Mouse (Mus musculus) MEL (cell line): Measurements from ENCODE around the gene B830017H08Rik. TPM values are rescaled to one million over a fixed set of nuclear protein-coding genes. Genes with fewer than 3 reads are reported as not detected.

ENCODE experiments used
- DNase-seq: peaks from one replicate; pipeline ENCODE4 v3.0.0; 2011; ENCODE audit warnings: low read depth, low spot score
- H3K27ac ChIP-seq: 2 replicates; pipeline ENCODE4 v1.5.1; 2012; ENCODE audit warnings: low read depth, mild to moderate bottlenecking, control low read depth, low read length, moderate library complexity; ENCODE audit not compliant: control insufficient read depth
- H3K27me3 ChIP-seq, 2 experiments: fragments of 150-350 bp in 1 of 2; sonication (generic) in 1 of 2; 2 replicates each; pipeline ENCODE4 v1.6.1; 2012; ENCODE audit warnings: low read length in 2 of 2, mild to moderate bottlenecking in 2 of 2, improper control_type of control experiment in 1 of 2, moderate library complexity in 1 of 2; ENCODE audit not compliant: insufficient read depth in 2 of 2, control insufficient read depth in 1 of 2
- H3K36me3 ChIP-seq, 2 experiments: 2 replicates each; pipeline ENCODE4 v1.6.1; 2012 to 2014; ENCODE audit warnings: low read length in 2 of 2, improper control_type of control experiment in 1 of 2, inconsistent platforms in 1 of 2, mild to moderate bottlenecking in 1 of 2; ENCODE audit not compliant: insufficient read depth in 2 of 2, control insufficient read depth in 1 of 2
- H3K4me1 ChIP-seq, 2 experiments: fragments of 150-350 bp in 1 of 2; sonication (generic) in 1 of 2; 2 replicates each; pipeline ENCODE4 v1.6.1; 2012; ENCODE audit warnings: low read length in 2 of 2, improper control_type of control experiment in 1 of 2, mild to moderate bottlenecking in 1 of 2; ENCODE audit not compliant: insufficient read depth in 2 of 2, control insufficient read depth in 1 of 2
- H3K4me3 ChIP-seq, 2 experiments: fragments of 150-350 bp in 1 of 2; sonication (generic) in 1 of 2; 2 replicates each; pipeline ENCODE4 v1.5.1; 2012; ENCODE audit warnings: low read depth in 2 of 2, low read length in 2 of 2, mild to moderate bottlenecking in 2 of 2, moderate library complexity in 2 of 2, control low read depth in 1 of 2, improper control_type of control experiment in 1 of 2; ENCODE audit not compliant: control insufficient read depth in 1 of 2, insufficient read depth in 1 of 2
- H3K79me2 ChIP-seq: 2 replicates; pipeline ENCODE4 v1.6.1; 2012; ENCODE audit warnings: mild to moderate bottlenecking, low read length, moderate library complexity; ENCODE audit not compliant: control insufficient read depth, poor library complexity, insufficient read depth
- H3K9ac ChIP-seq: 2 replicates; pipeline ENCODE4 v1.6.1; 2012; ENCODE audit warnings: low read depth, mild to moderate bottlenecking, control low read depth, low read length, moderate library complexity; ENCODE audit not compliant: control insufficient read depth, poor library complexity, severe bottlenecking
- H3K9me3 ChIP-seq: fragments of 150-350 bp; sonication (generic); replicated peaks from 2 replicates; pipeline ENCODE4 v1.6.1; 2012; ENCODE audit warnings: mild to moderate bottlenecking, low read length, improper control_type of control experiment, moderate library complexity; ENCODE audit not compliant: insufficient read depth
- CTCF ChIP-seq, 3 experiments: IDR thresholded peaks in 2 of 3; conservative IDR thresholded peaks in 1 of 3; 2 replicates each; pipeline ENCODE4 v1.5.1; 2011 to 2012; ENCODE audit warnings: low read length in 3 of 3, low read depth in 2 of 3, mild to moderate bottlenecking in 2 of 3, improper control_type of control experiment in 1 of 3, inconsistent platforms in 1 of 3, mixed read lengths in 1 of 3, moderate library complexity in 1 of 3; ENCODE audit not compliant: control insufficient read depth in 1 of 3, insufficient read depth in 1 of 3, poor library complexity in 1 of 3, severe bottlenecking in 1 of 3
- GATA1 ChIP-seq: IDR thresholded peaks from 2 replicates; pipeline ENCODE4 v1.6.1; 2011; ENCODE audit warnings: low read depth, low read length, improper control_type of control experiment
- HCFC1 ChIP-seq: IDR thresholded peaks from 2 replicates; pipeline ENCODE4 v1.6.1; 2012; ENCODE audit warnings: low read depth, mild to moderate bottlenecking, inconsistent platforms, low read length, improper control_type of control experiment, moderate library complexity
- MAX ChIP-seq: IDR thresholded peaks from 2 replicates; pipeline ENCODE4 v1.6.1; 2011; ENCODE audit warnings: low read length, improper control_type of control experiment
- MEF2A ChIP-seq: IDR thresholded peaks from 2 replicates; pipeline ENCODE4 v1.6.1; 2014; ENCODE audit warnings: low read depth, mild to moderate bottlenecking, inconsistent platforms, low read length, improper control_type of control experiment; ENCODE audit not compliant: poor library complexity, insufficient replicate concordance, severe bottlenecking; ENCODE audit errors: extremely low read depth
- MYB ChIP-seq: IDR thresholded peaks from 2 replicates; pipeline ENCODE4 v1.6.1; 2011; ENCODE audit warnings: mild to moderate bottlenecking, low read depth, low read length, improper control_type of control experiment
- POLR2AphosphoS2 ChIP-seq: IDR thresholded peaks from 2 replicates; pipeline ENCODE4 v1.6.1; 2011; ENCODE audit warnings: low read length, improper control_type of control experiment
- POLR2AphosphoS5 ChIP-seq: IDR thresholded peaks from 2 replicates; pipeline ENCODE4 v1.6.1; 2012; ENCODE audit warnings: low read depth, borderline replicate concordance, mild to moderate bottlenecking, inconsistent platforms, low read length, moderate library complexity, mixed read lengths
- TCF12 ChIP-seq: IDR thresholded peaks from 2 replicates; pipeline ENCODE4 v1.6.1; 2014; ENCODE audit warnings: low read depth, mild to moderate bottlenecking, inconsistent platforms, low read length, improper control_type of control experiment, moderate library complexity
- UBTF ChIP-seq: IDR thresholded peaks from 2 replicates; pipeline ENCODE4 v1.6.1; 2012; ENCODE audit warnings: low read depth, mild to moderate bottlenecking, inconsistent platforms, low read length, improper control_type of control experiment, moderate library complexity, borderline replicate concordance; ENCODE audit not compliant: insufficient read depth
- USF1 ChIP-seq: IDR thresholded peaks from 2 replicates; pipeline ENCODE4 v1.6.1; 2014; ENCODE audit warnings: low read depth, mild to moderate bottlenecking, inconsistent platforms, low read length, improper control_type of control experiment, moderate library complexity
- ZC3H11A ChIP-seq: IDR thresholded peaks from 2 replicates; pipeline ENCODE4 v1.6.1; 2012; ENCODE audit warnings: low read depth, mild to moderate bottlenecking, inconsistent platforms, low read length, improper control_type of control experiment
- ZMIZ1 ChIP-seq: IDR thresholded peaks from 2 replicates; pipeline ENCODE4 v1.6.1; 2012; ENCODE audit warnings: low read depth, mild to moderate bottlenecking, inconsistent platforms, low read length, improper control_type of control experiment, moderate library complexity
- polyA plus RNA-seq, 2 experiments: library from polyadenylated mRNA; stranded (reverse) in 1 of 2; unstranded in 1 of 2; fragments of >175 nt in 1 of 2; fragments of >200 nt in 1 of 2; gene quantifications; 2 replicates each; pipeline versions ENCODE4 v1.2.1 to v1.2.4; 2012; ENCODE audit warnings: low replicate concordance in 2 of 2, low read depth in 1 of 2; ENCODE audit not compliant: insufficient read length in 2 of 2, insufficient read depth in 1 of 2, missing spikeins in 1 of 2
- total RNA-seq: library from RNA; depleted of rRNA; stranded (reverse); fragments of 300-350 nt; gene quantifications from 2 replicates; pipeline ENCODE4 v1.2.3, GENCODE M21; 2012

The B830017H08Rik gene
- total and polyA plus RNA-seq, 3 experiments = 0.06 TPM; not detected in 2

DNA sequence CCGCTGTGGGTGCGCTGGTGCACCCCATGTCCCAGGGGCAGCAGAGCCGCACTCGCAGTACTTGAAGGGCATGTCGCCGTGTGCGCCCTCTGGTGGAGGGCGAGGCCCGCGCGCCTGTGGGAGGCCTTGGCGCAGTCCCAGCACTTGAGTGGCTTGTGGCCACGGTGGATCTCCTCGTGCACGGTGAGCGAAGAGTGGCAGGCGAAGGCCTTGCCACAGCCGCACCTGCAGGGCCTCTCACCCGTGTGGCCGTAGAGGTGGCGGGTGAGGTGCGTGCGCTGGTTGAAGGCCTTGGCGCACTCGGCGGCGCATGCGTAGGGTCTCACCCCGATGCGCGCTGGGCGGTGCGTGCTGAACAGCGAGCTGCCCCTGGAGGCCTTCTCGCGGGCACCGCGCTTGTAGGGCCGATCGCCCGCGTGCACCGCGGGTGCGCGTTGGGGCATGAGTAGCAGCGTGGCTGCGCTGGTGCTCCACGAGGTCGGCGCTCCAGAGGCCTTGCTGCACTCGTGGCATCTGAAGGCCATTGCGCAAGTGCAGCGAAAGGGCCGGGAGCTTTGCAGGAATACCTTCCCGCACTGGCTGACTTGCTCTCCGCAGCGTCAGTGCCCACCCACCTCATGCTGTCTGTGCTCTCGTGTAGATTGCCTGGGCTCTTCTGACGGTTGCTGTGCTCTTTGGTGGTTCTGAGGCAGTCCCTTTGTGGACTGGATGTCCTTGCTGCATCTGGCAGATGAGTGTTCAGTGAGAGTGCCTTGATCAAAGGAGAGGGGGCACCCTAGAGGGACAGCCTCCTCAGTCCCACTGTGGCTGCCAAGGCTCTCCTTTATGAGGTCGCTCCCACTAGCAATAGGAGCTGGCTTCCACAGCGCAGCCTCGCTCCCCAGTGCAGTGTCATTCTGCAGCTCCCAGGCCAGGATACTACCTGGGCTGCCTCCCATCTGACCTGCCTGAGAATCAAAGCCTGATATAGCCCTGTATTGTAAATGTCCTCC lies 17.2 kb upstream of the B830017H08Rik start (continued):
- no peak for TF ChIP-seq HCFC1
- no peak for TF ChIP-seq POLR2AphosphoS5
- TF ChIP-seq POLR2AphosphoS2 = no peak
- no peak for TF ChIP-seq GATA1

- H3K4me1 ChIP-seq = 0 out of 4 replicates have a peak, but pooled peaks cover 0 to 2% of the 10 kb centered on the region in 2 experiments
- H3K4me3 ChIP-seq = no peak overlapping the region
- no peaks in the 10 kb centered on the region for H3K27me3 ChIP-seq
- H3K79me2 ChIP-seq = no peaks in the 10 kb centered on the region
- H3K9me3 ChIP-seq = no peaks in the 10 kb centered on the region
- H3K36me3 ChIP-seq = no peaks in the 10 kb centered on the region
- no peak overlapping the region for H3K9ac ChIP-seq
- no peak for TF ChIP-seq USF1
- no peak for DNase-seq
- H3K27ac ChIP-seq = no peak overlapping the region
Measured at GRCm38 (mm10) chr16:17816528-17816927, 16.4 kb upstream of the B830017H08Rik start.

DNA sequence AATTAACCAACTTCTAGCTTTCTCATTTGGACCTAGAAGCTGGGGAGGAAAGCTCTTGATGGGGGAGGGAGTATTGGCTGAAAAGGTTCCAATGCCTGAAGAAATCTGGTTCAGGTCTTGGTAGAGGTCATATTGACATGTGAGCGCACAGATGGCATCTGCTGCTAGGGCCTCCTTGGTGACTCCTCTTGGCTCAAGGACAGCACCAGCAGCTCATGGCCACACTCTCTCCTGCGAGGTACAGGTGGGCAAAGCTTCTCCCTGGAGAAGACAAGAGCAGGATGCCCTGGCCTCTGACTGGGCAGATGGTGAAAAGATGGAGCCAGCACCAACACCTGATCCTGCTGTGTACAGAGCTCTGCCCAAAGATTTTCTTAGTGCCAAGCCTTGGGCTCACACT lies 6.4 kb upstream of the B830017H08Rik start:
- Histone ChIP-seq H3K9ac (no peak overlapping the region), H3K4me3 (no peak overlapping the region), H3K79me2 (no peaks in the 10 kb centered on the region), H3K27ac (no peak overlapping the region), H3K4me1 (peaks cover 0 to 12% of the 10 kb centered on the region in 2 experiments; a peak in 2 of 4 replicates), H3K9me3 (no peaks in the 10 kb centered on the region), H3K27me3 (no peaks in the 10 kb centered on the region; a peak in 2 of 4 replicates)
- DNase-seq = no peak
- TF ChIP-seq GATA1 = no peak
- TF ChIP-seq MYB = no peak
- TF ChIP-seq UBTF = no peak
- no peak for TF ChIP-seq ZMIZ1
- no peak for TF ChIP-seq TCF12
- no peak for TF ChIP-seq CTCF (IDR thresholded peaks at IDR 0.05 in 2 of 3, conservative IDR thresholded peaks at IDR 0.05 in 1 of 3; ENCODE audit: control insufficient read depth in 1 of 3, insufficient read depth in 1 of 3, low read depth in 2 of 3, low read length in 3 of 3, poor library complexity in 1 of 3, severe bottlenecking in 1 of 3)
- no peak for TF ChIP-seq ZC3H11A
- no peak for TF ChIP-seq MEF2A
- TF ChIP-seq MAX = no peak
- TF ChIP-seq, all 39 proteins: peak for 0
- peaks cover 0 to 2% of the 10 kb centered on the region in 2 experiments; a peak in 1 of 4 replicates for H3K36me3 ChIP-seq
